Mouse (Mus musculus) neural tube, embryonic 11.5 days (tissue): ENCODE measurements at regions not wholly inside any gene's neighbourhood (a gene's known extent, or its start where the extent isn't known, plus 50 kb on each side); places are given as distances from the start of the nearest gene placed in this dataset.

Experiments used
- ATAC-seq: fragments of 200-750 bp; cut with Nextera tagmentation; 2 replicates; pipeline ENCODE4 v1.8.0; 2017; ENCODE audit warnings: moderate number of reproducible peaks, mild to moderate bottlenecking, moderate TSS enrichment, moderate library complexity; ENCODE audit not compliant: insufficient read depth, low FRiP score, low TSS enrichment
- DNase-seq: peaks from one replicate; pipeline ENCODE4 v3.0.0-alpha.2; 2015; ENCODE audit warnings: low spot score
- H3K27ac ChIP-seq: fragments of 300-500 bp; sonication (generic); 2 replicates; pipeline ENCODE4 v1.5.1; 2014; ENCODE audit warnings: low read depth, mild to moderate bottlenecking, low read length
- H3K27me3 ChIP-seq: fragments of 300-500 bp; sonication (generic); 2 replicates; pipeline ENCODE4 v1.6.1; 2014; ENCODE audit warnings: mild to moderate bottlenecking, low read length, mixed read lengths; ENCODE audit not compliant: control insufficient read depth, insufficient read depth
- H3K36me3 ChIP-seq: fragments of 300-500 bp; sonication (generic); 2 replicates; pipeline ENCODE4 v1.6.1; 2014; ENCODE audit warnings: mild to moderate bottlenecking, low read length, moderate library complexity, mixed read lengths; ENCODE audit not compliant: control insufficient read depth, insufficient read depth
- H3K4me1 ChIP-seq: fragments of 300-500 bp; sonication (generic); 2 replicates; pipeline ENCODE4 v1.6.1; 2014; ENCODE audit warnings: low read length, mixed read lengths; ENCODE audit not compliant: control insufficient read depth, insufficient read depth
- H3K4me2 ChIP-seq: fragments of 300-500 bp; sonication (generic); 2 replicates; pipeline ENCODE4 v1.6.1; 2014; ENCODE audit warnings: low read depth, mild to moderate bottlenecking, moderate library complexity
- H3K4me3 ChIP-seq: fragments of 300-500 bp; sonication (generic); 2 replicates; pipeline ENCODE4 v1.5.1; 2014; ENCODE audit warnings: low read depth, low read length
- H3K9ac ChIP-seq: fragments of 300-500 bp; sonication (generic); 2 replicates; pipeline ENCODE4 v1.6.1; 2014; ENCODE audit warnings: mild to moderate bottlenecking, low read length
- H3K9me3 ChIP-seq: fragments of 300-500 bp; sonication (generic); 2 replicates; pipeline ENCODE4 v1.6.1; 2016; ENCODE audit warnings: low read length; ENCODE audit not compliant: control insufficient read depth
- WGBS: fragments of 180-500 bp; shearing (Covaris S2); extraction: QIAGEN DNeasy Blood & Tissue Kit; methylation state at CpG from one replicate; pipeline ENCODE4 v1.1.7; 2014; 5-methylcytosine and 5-hydroxymethylcytosine counted together

- H3K27ac ChIP-seq = no peak overlapping the region
- no peaks in the 10 kb centered on the region for H3K9me3 ChIP-seq
- H3K4me3 ChIP-seq = no peak overlapping the region
- H3K9ac ChIP-seq = no peak overlapping the region
- no peaks in the 10 kb centered on the region for H3K36me3 ChIP-seq
- ATAC-seq = no peak
- no peak for DNase-seq
- WGBS = 91% methylated on average over 12 of the region's 12 CpGs
- H3K4me1 ChIP-seq = no peaks in the 10 kb centered on the region
- H3K27me3 ChIP-seq = no peaks in the 10 kb centered on the region
- no peak overlapping the region for H3K4me2 ChIP-seq
Measured at GRCm38 (mm10) chr17:48639611-48640010, 184.9 kb downstream of the Unc5cl start.

GRCm38 (mm10) chr17:48643533-48644019, 188.9 kb downstream of the Unc5cl start:
- Histone ChIP-seq H3K9ac (no peak overlapping the region), H3K36me3 (no peaks in the 10 kb centered on the region), H3K9me3 (no peaks in the 10 kb centered on the region), H3K4me1 (no peaks in the 10 kb centered on the region), H3K27ac (no peak overlapping the region), H3K4me2 (no peak overlapping the region), H3K27me3 (no peaks in the 10 kb centered on the region), H3K4me3 (no peak overlapping the region)
- DNase-seq (no peak), ATAC-seq (no peak)
- WGBS = 31% methylated on average over 5 of the region's 5 CpGs

GRCm38 (mm10) chr17:48645056-48645455, 190.4 kb downstream of the Unc5cl start:
- 97% methylated on average over 1 of the region's 1 CpGs for WGBS
- no peak for ATAC-seq

DNA sequence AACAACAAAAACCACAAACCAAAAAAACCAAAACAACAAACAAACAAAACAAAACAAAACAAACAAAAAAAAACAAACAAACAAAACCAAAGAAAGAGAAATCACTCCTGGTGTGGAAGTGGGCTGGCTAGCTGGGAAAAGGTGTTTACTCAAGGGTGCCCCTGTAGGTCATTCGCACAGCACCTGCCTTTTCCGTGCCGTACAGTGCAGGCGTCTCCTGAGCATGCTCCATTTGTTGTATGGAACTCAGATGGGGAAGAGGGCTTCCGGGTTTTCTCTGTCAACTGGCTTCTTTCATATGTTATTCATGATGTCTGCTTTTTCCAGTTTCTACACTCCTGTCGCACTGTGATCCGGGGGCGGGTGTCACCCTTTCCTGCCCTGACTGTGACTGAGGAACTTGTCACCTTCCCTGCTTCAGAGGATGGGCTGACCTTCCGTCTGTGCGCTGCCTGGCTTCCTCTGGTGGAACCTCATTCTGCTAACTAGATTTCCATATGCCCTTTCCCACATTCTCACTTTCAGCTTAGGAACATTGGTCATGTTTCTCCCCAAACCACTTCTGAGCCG, 192.0 kb downstream of the Unc5cl start:
- no peak overlapping the region for H3K4me3 ChIP-seq
- DNase-seq (no peak), ATAC-seq (no peak)
- no peaks in the 10 kb centered on the region for H3K27me3 ChIP-seq
- H3K36me3 ChIP-seq = no peaks in the 10 kb centered on the region
- WGBS = 57% methylated on average over 11 of the region's 11 CpGs
- no peaks in the 10 kb centered on the region for H3K9me3 ChIP-seq
- no peak overlapping the region for H3K27ac ChIP-seq
- H3K4me2 ChIP-seq = no peak overlapping the region
- no peaks in the 10 kb centered on the region for H3K4me1 ChIP-seq
- H3K9ac ChIP-seq = no peak overlapping the region

More at GRCm38 (mm10) chr17:48645056-48645455, 190.4 kb downstream of the Unc5cl start:
- Histone ChIP-seq H3K4me3 (no peak overlapping the region), H3K27me3 (no peaks in the 10 kb centered on the region), H3K27ac (no peak overlapping the region), H3K4me2 (no peak overlapping the region), H3K4me1 (no peaks in the 10 kb centered on the region), H3K9ac (no peak overlapping the region), H3K36me3 (no peaks in the 10 kb centered on the region), H3K9me3 (no peaks in the 10 kb centered on the region)
- no peak for DNase-seq

DNA sequence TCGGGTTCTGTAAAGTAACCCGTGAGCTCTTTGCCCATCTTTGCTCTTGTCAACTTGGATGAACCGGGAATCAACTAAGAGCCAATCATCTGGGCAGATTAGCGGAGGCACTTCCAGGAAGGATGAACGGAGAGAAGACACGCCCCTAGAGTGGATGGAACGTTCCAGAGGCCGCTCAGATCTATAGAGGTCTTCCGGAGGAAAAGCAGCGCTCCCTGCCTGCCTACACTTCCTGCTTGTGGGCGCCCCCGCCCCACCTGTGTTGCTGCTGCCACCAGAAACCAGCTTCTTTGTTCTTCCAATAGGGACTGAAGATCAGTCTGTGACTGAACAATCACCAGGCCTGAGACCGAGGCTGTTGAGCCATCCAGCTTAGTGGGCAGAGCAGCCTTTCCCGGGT, 192.7 kb downstream of the Unc5cl start:
- no peak overlapping the region for H3K27ac ChIP-seq
- H3K9me3 ChIP-seq = no peaks in the 10 kb centered on the region
- no peaks in the 10 kb centered on the region for H3K36me3 ChIP-seq
- ATAC-seq (no peak), DNase-seq (no peak)
- H3K4me1 ChIP-seq = no peaks in the 10 kb centered on the region
- no peak overlapping the region for H3K4me2 ChIP-seq
- no peaks in the 10 kb centered on the region for H3K27me3 ChIP-seq
- 51% methylated on average over 14 of the region's 14 CpGs for WGBS
- H3K4me3 ChIP-seq = no peak overlapping the region
- H3K9ac ChIP-seq = no peak overlapping the region

- no peak for ATAC-seq
Measured at GRCm38 (mm10) chr17:48650556-48650955, 195.9 kb downstream of the Unc5cl start.

GRCm38 (mm10) chr17:48672749-48673148, 218.0 kb downstream of the Unc5cl start:
- Histone ChIP-seq H3K4me2 (no peak overlapping the region), H3K4me1 (no peaks in the 10 kb centered on the region), H3K27me3 (no peaks in the 10 kb centered on the region), H3K9ac (no peak overlapping the region), H3K27ac (no peak overlapping the region), H3K4me3 (no peak overlapping the region), H3K9me3 (no peaks in the 10 kb centered on the region), H3K36me3 (no peaks in the 10 kb centered on the region)
- ATAC-seq = no peak
- 90% methylated on average over 3 of the region's 3 CpGs for WGBS
- DNase-seq = no peak

More at GRCm38 (mm10) chr17:48650556-48650955, 195.9 kb downstream of the Unc5cl start:
- no peak overlapping the region for H3K4me2 ChIP-seq
- no peak overlapping the region for H3K4me3 ChIP-seq
- no peaks in the 10 kb centered on the region for H3K9me3 ChIP-seq
- no peak overlapping the region for H3K27ac ChIP-seq
- WGBS = 91% methylated on average over 13 of the region's 13 CpGs
- DNase-seq = no peak
- no peaks in the 10 kb centered on the region for H3K4me1 ChIP-seq
- no peaks in the 10 kb centered on the region for H3K27me3 ChIP-seq
- no peak overlapping the region for H3K9ac ChIP-seq
- H3K36me3 ChIP-seq = no peaks in the 10 kb centered on the region

GRCm38 (mm10) chr17:48678216-48678832, 223.6 kb downstream of the Unc5cl start:
- WGBS = 75% methylated on average over 12 of the region's 12 CpGs

GRCm38 (mm10) chr17:48680331-48680730, 225.6 kb downstream of the Unc5cl start:
- H3K4me3 ChIP-seq = no peak overlapping the region
- H3K9ac ChIP-seq = no peak overlapping the region
- ATAC-seq = no peak
- DNase-seq = no peak
- no peak overlapping the region for H3K27ac ChIP-seq
- H3K27me3 ChIP-seq = no peaks in the 10 kb centered on the region
- H3K4me2 ChIP-seq = no peak overlapping the region
- no peaks in the 10 kb centered on the region for H3K9me3 ChIP-seq
- no peaks in the 10 kb centered on the region for H3K4me1 ChIP-seq
- no peaks in the 10 kb centered on the region for H3K36me3 ChIP-seq
- WGBS = 89% methylated on average over 10 of the region's 10 CpGs

More at GRCm38 (mm10) chr17:48678216-48678832, 223.6 kb downstream of the Unc5cl start:
- ATAC-seq (no peak), DNase-seq (no peak)
- Histone ChIP-seq H3K4me1 (no peaks in the 10 kb centered on the region), H3K4me3 (no peak overlapping the region), H3K4me2 (no peak overlapping the region), H3K9me3 (no peaks in the 10 kb centered on the region), H3K9ac (no peak overlapping the region), H3K27me3 (no peaks in the 10 kb centered on the region), H3K27ac (no peak overlapping the region), H3K36me3 (no peaks in the 10 kb centered on the region)
